Mouse (Mus musculus) embryonic facial prominence, embryonic 11.5 days (tissue): ENCODE measurements around the gene Spock1. TPM values are rescaled to one million over a fixed set of nuclear protein-coding genes. Genes with fewer than 3 reads are reported as not detected.

Source experiments
- ATAC-seq: fragments of 200-750 bp; cut with Nextera tagmentation; replicated peaks from 2 replicates; pipeline ENCODE4 v1.8.0; 2017; ENCODE audit warnings: low read depth; ENCODE audit not compliant: insufficient number of reproducible peaks, low FRiP score, low TSS enrichment
- DNase-seq: peaks from one replicate; pipeline ENCODE4 v3.0.0-alpha.2; 2015; ENCODE audit warnings: low spot score
- H3K27ac ChIP-seq: fragments of 300-500 bp; sonication (generic); replicated peaks from 2 replicates; pipeline ENCODE4 v1.5.1; 2014; ENCODE audit warnings: mild to moderate bottlenecking, low read depth, low read length, control low read depth
- H3K27me3 ChIP-seq: fragments of 300-500 bp; sonication (generic); 2 replicates; pipeline ENCODE4 v1.6.1; 2014; ENCODE audit warnings: mild to moderate bottlenecking, low read length, moderate library complexity, mixed read lengths; ENCODE audit not compliant: control insufficient read depth, insufficient read depth
- H3K36me3 ChIP-seq: fragments of 300-500 bp; sonication (generic); replicated peaks from 2 replicates; pipeline ENCODE4 v1.6.1; 2014; ENCODE audit warnings: low read depth, mild to moderate bottlenecking, low read length, moderate library complexity, mixed read lengths; ENCODE audit not compliant: control insufficient read depth, insufficient read depth
- H3K4me1 ChIP-seq: fragments of 300-500 bp; sonication (generic); 2 replicates; pipeline ENCODE4 v1.6.1; 2014; ENCODE audit warnings: low read length, mixed read lengths; ENCODE audit not compliant: control insufficient read depth, insufficient read depth
- H3K4me2 ChIP-seq: fragments of 300-500 bp; sonication (generic); 2 replicates; pipeline ENCODE4 v1.6.1; 2014; ENCODE audit warnings: low read depth, mild to moderate bottlenecking, control low read depth, low read length, moderate library complexity
- H3K4me3 ChIP-seq: fragments of 300-500 bp; sonication (generic); 2 replicates; pipeline ENCODE4 v1.5.1; 2014; ENCODE audit warnings: low read depth, low read length, control low read depth
- H3K9ac ChIP-seq: fragments of 300-500 bp; sonication (generic); replicated peaks from 2 replicates; pipeline ENCODE4 v1.6.1; 2014; ENCODE audit warnings: mild to moderate bottlenecking, control low read depth, low read length
- H3K9me3 ChIP-seq: fragments of 300-500 bp; sonication (generic); replicated peaks from 2 replicates; pipeline ENCODE4 v1.6.1; 2016; ENCODE audit warnings: mild to moderate bottlenecking, low read length, inconsistent platforms, mixed read lengths; ENCODE audit not compliant: control insufficient read depth
- WGBS: fragments of 180-500 bp; shearing (Covaris S2); extraction: QIAGEN DNeasy Blood & Tissue Kit; methylation state at CpG from one replicate; pipeline ENCODE4 v1.1.7; 2014; 5-methylcytosine and 5-hydroxymethylcytosine counted together
- polyA plus RNA-seq: library from polyadenylated mRNA; unstranded; fragments of >200 nt; fragmentation: Nextera tagmentation; extraction: Ambion mirVana; gene quantifications from 2 replicates; pipeline ENCODE4 v1.2.1, GENCODE M21; 2014

Spock1 gene
- polyA plus RNA-seq, 1 experiment from 2014 or later: 7.6 TPM

DNA sequence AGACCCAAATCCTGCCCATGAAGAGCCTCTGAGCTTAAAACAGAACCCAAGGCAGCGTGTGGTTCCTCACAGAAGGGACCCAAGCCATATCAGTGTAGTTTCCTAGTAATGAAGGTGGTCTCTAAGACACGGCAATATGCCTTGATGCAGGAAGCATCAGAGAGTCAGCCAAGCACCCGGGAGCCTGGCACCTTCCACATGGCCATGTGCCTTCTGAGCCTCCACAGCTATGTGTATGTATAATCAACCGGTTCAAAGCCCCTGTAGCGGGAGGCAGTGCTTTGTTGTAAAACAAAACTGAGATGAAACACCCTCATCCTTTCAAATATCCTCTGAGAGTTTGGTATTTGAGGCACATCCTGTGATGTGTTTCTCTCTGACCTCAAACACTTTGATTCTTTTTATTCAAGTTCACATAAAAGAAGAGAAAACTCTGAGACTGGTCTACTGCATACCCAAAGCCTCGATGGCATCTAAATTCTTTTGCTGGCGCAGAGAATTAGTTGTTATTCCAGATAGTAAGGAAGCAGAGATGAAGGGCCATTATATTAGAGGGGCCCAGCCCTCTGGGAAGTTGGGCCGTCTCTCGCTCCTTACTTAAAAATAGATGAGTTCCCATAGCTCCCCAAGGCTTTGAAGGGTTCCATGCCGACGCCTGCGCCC lies 325.7 kb downstream of the Spock1 start:
- DNase-seq: no peak
- no peak for ATAC-seq
- H3K9me3 ChIP-seq: no peaks in the 10 kb centered on the region
- no peak overlapping the region for H3K4me2 ChIP-seq
- 88% methylated on average over 12 of the region's 12 CpGs for WGBS
- no peaks in the 10 kb centered on the region for H3K36me3 ChIP-seq
- H3K4me3 ChIP-seq: no peak overlapping the region
- no peaks in the 10 kb centered on the region for H3K27me3 ChIP-seq
- no peaks in the 10 kb centered on the region for H3K4me1 ChIP-seq
- no peak overlapping the region for H3K9ac ChIP-seq
- no peak overlapping the region for H3K27ac ChIP-seq

DNA sequence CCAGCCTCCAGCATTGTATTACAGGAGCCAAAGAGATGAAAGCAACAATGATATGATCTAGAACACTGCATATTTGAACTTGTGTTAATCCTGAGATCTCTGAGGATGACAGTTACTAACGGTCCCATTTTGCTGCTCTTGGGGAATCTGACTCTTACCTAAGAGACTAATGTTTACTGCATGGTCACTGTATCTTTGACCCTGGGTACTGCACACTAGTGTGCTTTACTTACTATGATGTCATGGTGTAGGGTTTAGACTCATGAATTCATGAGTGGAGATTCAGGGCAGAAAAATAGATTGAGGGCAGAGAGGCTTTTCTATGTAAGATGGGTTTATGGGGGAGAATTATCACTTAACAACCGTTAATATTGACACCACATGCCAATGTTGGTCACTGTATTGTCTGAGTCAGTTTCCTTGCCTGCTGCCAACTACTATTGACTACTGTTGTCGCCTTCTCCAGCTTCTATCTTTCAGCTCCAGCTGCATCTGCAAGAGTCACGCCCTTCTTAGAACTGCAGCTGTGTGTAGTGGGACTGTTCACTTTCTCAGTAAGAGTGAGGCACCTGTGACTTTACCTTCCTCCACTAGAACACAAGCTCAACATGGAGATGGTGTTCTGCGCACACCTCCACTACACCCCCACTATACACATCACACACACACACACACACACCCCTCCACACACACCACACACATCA lies 330.4 kb downstream of the Spock1 start:
- Histone ChIP-seq H3K9me3 (no peaks in the 10 kb centered on the region), H3K27ac (no peak overlapping the region), H3K4me1 (no peaks in the 10 kb centered on the region), H3K36me3 (no peaks in the 10 kb centered on the region), H3K9ac (no peak overlapping the region), H3K4me3 (no peak overlapping the region), H3K27me3 (no peaks in the 10 kb centered on the region), H3K4me2 (no peak overlapping the region)
- ATAC-seq (no peak), DNase-seq (no peak)
- WGBS: 84% methylated on average over 5 of the region's 5 CpGs

DNA sequence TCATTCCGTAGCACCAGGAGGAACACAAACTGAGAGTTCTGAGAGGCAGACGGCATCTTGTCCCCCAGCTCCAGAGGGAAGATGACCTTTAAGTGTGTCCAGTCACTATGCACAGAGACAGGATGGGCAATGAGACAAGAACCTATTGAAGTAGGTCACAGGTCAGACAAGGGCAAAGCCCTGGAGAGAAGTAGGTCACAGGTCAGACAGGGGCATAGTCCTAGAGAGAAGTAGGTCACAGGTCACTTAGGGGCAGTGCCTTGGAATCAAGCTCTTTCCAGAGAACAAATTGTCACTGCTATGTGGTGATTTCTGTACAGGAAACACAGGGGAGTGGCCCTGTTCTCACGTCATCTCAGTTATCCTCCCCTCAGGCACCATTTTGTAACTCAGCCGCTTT lies 334.6 kb downstream of the Spock1 start:
- H3K4me3 ChIP-seq: no peak overlapping the region
- no peak overlapping the region for H3K9ac ChIP-seq
- H3K36me3 ChIP-seq: no peaks in the 10 kb centered on the region
- no peak overlapping the region for H3K4me2 ChIP-seq
- no peaks in the 10 kb centered on the region for H3K9me3 ChIP-seq
- no peak for DNase-seq
- 31% methylated on average over 4 of the region's 4 CpGs for WGBS
- H3K4me1 ChIP-seq: no peaks in the 10 kb centered on the region
- H3K27me3 ChIP-seq: no peaks in the 10 kb centered on the region
- H3K27ac ChIP-seq: no peak overlapping the region
- ATAC-seq: no peak

GRCm38 (mm10) chr13:57568404-57568803 lies 339.7 kb downstream of the Spock1 start:
- no peaks in the 10 kb centered on the region for H3K4me1 ChIP-seq
- no peak overlapping the region for H3K4me2 ChIP-seq
- no peaks in the 10 kb centered on the region for H3K27me3 ChIP-seq
- H3K4me3 ChIP-seq: no peak overlapping the region
- 87% methylated on average over 8 of the region's 8 CpGs for WGBS
- no peaks in the 10 kb centered on the region for H3K36me3 ChIP-seq
- H3K9me3 ChIP-seq: no peaks in the 10 kb centered on the region
- no peak for DNase-seq
- no peak overlapping the region for H3K27ac ChIP-seq
- H3K9ac ChIP-seq: no peak overlapping the region
- ATAC-seq: no peak

GRCm38 (mm10) chr13:57555186-57555585 lies 352.9 kb downstream of the Spock1 start:
- Histone ChIP-seq H3K4me2 (no peak overlapping the region), H3K36me3 (no peaks in the 10 kb centered on the region), H3K27ac (no peak overlapping the region), H3K27me3 (no peaks in the 10 kb centered on the region), H3K4me1 (no peaks in the 10 kb centered on the region), H3K4me3 (no peak overlapping the region), H3K9ac (no peak overlapping the region), H3K9me3 (no peaks in the 10 kb centered on the region)
- WGBS: 46% methylated on average over 4 of the region's 4 CpGs
- DNase-seq (no peak), ATAC-seq (no peak)

- Histone ChIP-seq H3K9ac (no peak overlapping the region), H3K36me3 (no peaks in the 10 kb centered on the region), H3K27me3 (no peaks in the 10 kb centered on the region), H3K9me3 (no peaks in the 10 kb centered on the region), H3K27ac (no peak overlapping the region), H3K4me2 (no peak overlapping the region), H3K4me3 (no peak overlapping the region), H3K4me1 (no peaks in the 10 kb centered on the region)
- WGBS: 23% methylated on average over 5 of the region's 5 CpGs
- ATAC-seq (no peak), DNase-seq (peak; percentile 78)
These were observed 358.4 kb downstream of the Spock1 start for GRCm38 (mm10) chr13:57549743-57550142.

DNA sequence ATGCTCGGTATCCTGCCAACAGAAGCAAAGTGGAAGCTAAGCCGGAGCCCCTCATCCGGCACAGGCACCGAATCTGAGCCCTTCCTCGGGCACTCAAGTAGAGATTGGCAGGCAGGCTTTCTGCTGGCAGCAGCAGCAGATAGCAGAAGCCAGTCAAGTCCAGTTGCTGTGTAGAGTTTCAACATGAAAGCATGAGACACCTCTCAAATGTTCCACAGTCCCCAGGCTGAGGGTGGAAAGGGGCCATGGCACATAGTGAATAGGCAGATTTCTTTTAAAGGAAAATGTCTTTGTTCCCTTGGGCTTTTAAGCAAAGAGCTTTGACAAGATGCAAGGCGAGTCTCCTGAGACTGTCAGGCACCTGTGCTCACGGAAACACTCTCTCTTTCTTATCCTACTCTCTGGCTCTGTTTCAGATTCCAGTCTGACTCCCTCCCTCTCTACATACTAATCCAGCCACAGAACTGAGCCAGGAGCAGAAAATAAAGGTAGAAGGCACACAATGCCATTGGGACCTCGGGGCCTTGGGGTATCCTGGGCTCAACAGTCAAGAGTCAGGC lies 371.1 kb downstream of the Spock1 start:
- H3K27ac ChIP-seq: no peak overlapping the region
- no peaks in the 10 kb centered on the region for H3K9me3 ChIP-seq
- WGBS: 73% methylated on average over 8 of the region's 8 CpGs

DNA sequence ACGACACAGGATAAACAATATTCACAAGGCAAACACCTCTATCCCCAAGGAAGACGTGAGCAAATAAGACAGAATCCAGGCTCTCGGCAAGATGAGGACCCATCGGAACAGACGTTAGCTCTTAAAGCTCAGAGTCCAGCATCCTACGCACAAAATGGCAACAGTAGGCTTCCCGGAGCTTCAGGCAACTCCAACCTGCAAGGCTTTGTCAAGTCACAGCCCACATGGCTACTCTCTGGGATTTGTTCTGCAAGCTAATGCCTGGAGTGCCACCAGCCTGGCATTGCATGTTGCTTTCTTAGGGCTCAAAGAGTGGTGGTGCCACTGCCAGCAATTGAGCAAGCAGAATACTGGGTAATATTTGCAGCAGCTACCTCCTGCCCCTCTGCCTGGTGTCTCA lies 373.8 kb downstream of the Spock1 start:
- no peaks in the 10 kb centered on the region for H3K36me3 ChIP-seq
- H3K4me1 ChIP-seq: no peaks in the 10 kb centered on the region
- H3K27me3 ChIP-seq: no peaks in the 10 kb centered on the region
- no peak overlapping the region for H3K4me3 ChIP-seq
- 81% methylated on average over 7 of the region's 7 CpGs for WGBS
- no peaks in the 10 kb centered on the region for H3K9me3 ChIP-seq
- H3K9ac ChIP-seq: no peak overlapping the region
- no peak overlapping the region for H3K4me2 ChIP-seq
- DNase-seq: no peak
- H3K27ac ChIP-seq: no peak overlapping the region
- no peak for ATAC-seq

More for the DNA sequence above, 371.1 kb downstream of the Spock1 start:
- Histone ChIP-seq H3K27me3 (no peaks in the 10 kb centered on the region), H3K4me1 (no peaks in the 10 kb centered on the region), H3K36me3 (no peaks in the 10 kb centered on the region), H3K4me3 (no peak overlapping the region), H3K9ac (no peak overlapping the region), H3K4me2 (no peak overlapping the region)
- DNase-seq: no peak
- ATAC-seq: no peak
